Mouse (Mus musculus): ENCODE results near the gene Gtf2h4. TPM values are rescaled to one million over a fixed set of nuclear protein-coding genes. Genes with fewer than 3 reads are reported as not detected.

Gtf2h4 gene
- total and polyA plus RNA-seq, 3 experiments: 76.3 to 97.6 TPM; not detected in 1

GRCm38 (mm10) chr17:35716114-35716513 lies 42.6 kb upstream of the Gtf2h4 start:
- Histone ChIP-seq H3K79me2 (ENCODE audit: control insufficient read depth, insufficient read depth, low read length, poor library complexity) (no peaks in the 10 kb centered on the region), H3K9ac (ENCODE audit: control insufficient read depth, low read depth, low read length, poor library complexity, severe bottlenecking) (no peak overlapping the region), H3K36me3 (ENCODE audit: control insufficient read depth in 1 of 2, insufficient read depth in 2 of 2, low read length in 2 of 2) (no peaks in the 10 kb centered on the region), H3K27me3 (ENCODE audit: control insufficient read depth in 1 of 2, insufficient read depth in 2 of 2, low read length in 2 of 2) (peaks cover 15 to 19% of the 10 kb centered on the region in 2 experiments), H3K4me3 (ENCODE audit: control insufficient read depth in 1 of 2, insufficient read depth in 1 of 2, low read depth in 2 of 2, low read length in 2 of 2) (no peak overlapping the region), H3K4me1 (ENCODE audit: control insufficient read depth in 1 of 2, insufficient read depth in 2 of 2, low read length in 2 of 2) (no peaks in the 10 kb centered on the region), H3K9me3 (replicated peaks; ENCODE audit: insufficient read depth, low read length) (no peaks in the 10 kb centered on the region), H3K27ac (ENCODE audit: control insufficient read depth, low read depth, low read length) (no peak overlapping the region)
- TF ChIP-seq UBTF (IDR thresholded peaks at IDR 0.05; ENCODE audit: borderline replicate concordance, insufficient read depth, low read depth, low read length): no peak
- TF ChIP-seq ZKSCAN1 (IDR thresholded peaks at IDR 0.05; ENCODE audit: low read depth, low read length): no peak
- TF ChIP-seq ELF1 (IDR thresholded peaks at IDR 0.05; ENCODE audit: low read depth, low read length): no peak
- TF ChIP-seq ZNF384 (IDR thresholded peaks at IDR 0.05; ENCODE audit: low read depth, low read length): no peak
- no peak for DNase-seq (ENCODE audit: low read depth, low spot score)

- Histone ChIP-seq H3K9ac (ENCODE audit: control insufficient read depth, low read depth, low read length, poor library complexity, severe bottlenecking) (no peak overlapping the region), H3K36me3 (ENCODE audit: control insufficient read depth in 1 of 2, insufficient read depth in 2 of 2, low read length in 2 of 2) (no peaks in the 10 kb centered on the region), H3K9me3 (replicated peaks; ENCODE audit: insufficient read depth, low read length) (no peaks in the 10 kb centered on the region), H3K4me1 (ENCODE audit: control insufficient read depth in 1 of 2, insufficient read depth in 2 of 2, low read length in 2 of 2) (no peaks in the 10 kb centered on the region), H3K79me2 (ENCODE audit: control insufficient read depth, insufficient read depth, low read length, poor library complexity) (no peaks in the 10 kb centered on the region), H3K27me3 (ENCODE audit: control insufficient read depth in 1 of 2, insufficient read depth in 2 of 2, low read length in 2 of 2) (peaks cover 18 to 22% of the 10 kb centered on the region in 2 experiments), H3K27ac (ENCODE audit: control insufficient read depth, low read depth, low read length) (no peak overlapping the region), H3K4me3 (ENCODE audit: control insufficient read depth in 1 of 2, insufficient read depth in 1 of 2, low read depth in 2 of 2, low read length in 2 of 2) (no peak overlapping the region)
- no peak for TF ChIP-seq HCFC1 (IDR thresholded peaks at IDR 0.05; ENCODE audit: low read depth, low read length)
- DNase-seq (ENCODE audit: low read depth, low spot score): no peak
Observed at GRCm38 (mm10) chr17:35710705-35711347, 37.3 kb upstream of the Gtf2h4 start.

GRCm38 (mm10) chr17:35708611-35709010 lies 35.1 kb upstream of the Gtf2h4 start:
- no peak for DNase-seq (ENCODE audit: low read depth, low spot score)
- Histone ChIP-seq H3K79me2 (ENCODE audit: control insufficient read depth, insufficient read depth, low read length, poor library complexity) (no peaks in the 10 kb centered on the region), H3K9ac (ENCODE audit: control insufficient read depth, low read depth, low read length, poor library complexity, severe bottlenecking) (no peak overlapping the region), H3K36me3 (ENCODE audit: control insufficient read depth in 1 of 2, insufficient read depth in 2 of 2, low read length in 2 of 2) (peaks cover 0 to 3% of the 10 kb centered on the region in 2 experiments; a peak in 2 of 4 replicates), H3K27me3 (ENCODE audit: control insufficient read depth in 1 of 2, insufficient read depth in 2 of 2, low read length in 2 of 2) (peaks cover 16 to 17% of the 10 kb centered on the region in 2 experiments), H3K9me3 (replicated peaks; ENCODE audit: insufficient read depth, low read length) (no peaks in the 10 kb centered on the region), H3K27ac (ENCODE audit: control insufficient read depth, low read depth, low read length) (no peak overlapping the region), H3K4me3 (ENCODE audit: control insufficient read depth in 1 of 2, insufficient read depth in 1 of 2, low read depth in 2 of 2, low read length in 2 of 2) (no peak overlapping the region), H3K4me1 (ENCODE audit: control insufficient read depth in 1 of 2, insufficient read depth in 2 of 2, low read length in 2 of 2) (peaks cover 0 to 4% of the 10 kb centered on the region in 2 experiments; a peak in 2 of 4 replicates)
- TF ChIP-seq POLR2AphosphoS2 (IDR thresholded peaks at IDR 0.05; ENCODE audit: low read length) (no peak), TCF12 (IDR thresholded peaks at IDR 0.05; ENCODE audit: low read depth, low read length) (no peak), UBTF (IDR thresholded peaks at IDR 0.05; ENCODE audit: borderline replicate concordance, insufficient read depth, low read depth, low read length) (no peak), USF2 (IDR thresholded peaks at IDR 0.05; ENCODE audit: borderline replicate concordance in 1 of 2, insufficient read depth in 1 of 2, low read depth in 1 of 2, low read length in 2 of 2) (no peak), SIN3A (IDR thresholded peaks at IDR 0.05; ENCODE audit: low read length) (no peak), ELF1 (IDR thresholded peaks at IDR 0.05; ENCODE audit: low read depth, low read length) (no peak), MYB (IDR thresholded peaks at IDR 0.05; ENCODE audit: low read depth, low read length) (no peak), NELFE (IDR thresholded peaks at IDR 0.05; ENCODE audit: low read depth, low read length) (no peak), NRF1 (IDR thresholded peaks at IDR 0.05; ENCODE audit: insufficient read depth, low read depth, low read length, poor library complexity, severe bottlenecking) (no peak), E2F4 (IDR thresholded peaks at IDR 0.05; ENCODE audit: borderline replicate concordance, low read depth, low read length) (no peak), POLR2AphosphoS5 (IDR thresholded peaks at IDR 0.05; ENCODE audit: borderline replicate concordance, low read depth, low read length) (no peak), CTCF (IDR thresholded peaks at IDR 0.05 in 2 of 3, conservative IDR thresholded peaks at IDR 0.05 in 1 of 3; ENCODE audit: control insufficient read depth in 1 of 3, insufficient read depth in 1 of 3, low read depth in 2 of 3, low read length in 3 of 3, poor library complexity in 1 of 3, severe bottlenecking in 1 of 3) (no peak)
